Comparison of ENCODE assay signal across 8 mouse cellular contexts in genomic region chr7:16946441-16947348, GRCm38 (mm10). TPM values are rescaled to one million over a fixed set of nuclear protein-coding genes. Genes with fewer than 3 reads are reported as not detected.
DNase-seq lines count a peak whose midpoint lies in the region; ATAC-seq lines count a peak whose summit lies in the region.

No protein-coding gene starts in this region.

- H3K36me3 ChIP-seq in lung, embryonic 16.5 days (ENCODE audit: control insufficient read depth, insufficient read depth, low read length), result no peaks in the 10 kb centered on the region
- no peaks in the 10 kb centered on the region for H3K36me3 ChIP-seq in heart, embryonic 14.5 days (ENCODE audit: control insufficient read depth, insufficient read depth, low read length)
- H3K36me3 ChIP-seq in limb, embryonic 15.5 days, result no peaks in the 10 kb centered on the region
- H3K36me3 ChIP-seq in splenic B cell, adult 2 months (ENCODE audit: control insufficient read depth, insufficient read depth, low read length, poor library complexity, severe bottlenecking), result no peaks in the 10 kb centered on the region

- peaks cover 42% of the 10 kb centered on the region for H3K4me1 ChIP-seq in lung, embryonic 16.5 days (replicated peaks; ENCODE audit: control insufficient read depth, insufficient read depth, low read length)
- H3K4me1 ChIP-seq in heart, embryonic 14.5 days (ENCODE audit: control insufficient read depth in 2 of 2, insufficient read depth in 2 of 2, low read length in 2 of 2), result peaks cover 29 to 43% of the 10 kb centered on the region in 2 experiments
- H3K4me1 ChIP-seq in limb, embryonic 15.5 days, result peaks cover 64% of the 10 kb centered on the region

- no peak for DNase-seq in lung, postnatal 25 days (ENCODE audit: low spot score)
- peak; percentile 83 to 86 for DNase-seq in cerebellum, postnatal 14 days
- peak; percentile 20 for DNase-seq in splenic B cell, adult 2 months (ENCODE audit: low read depth, low spot score)
- no peak for DNase-seq in layer of hippocampus, postnatal 10 days (ENCODE audit: low spot score in 2 of 2)

- no peak overlapping the region for H3K27ac ChIP-seq in lung, embryonic 16.5 days (ENCODE audit: low read length)
- H3K27ac ChIP-seq in heart, embryonic 14.5 days (replicated peaks in 1 of 2; ENCODE audit: control insufficient read depth in 1 of 2, insufficient read depth in 1 of 2, low read depth in 2 of 2, low read length in 2 of 2), result no peak overlapping the region
- H3K27ac ChIP-seq in limb, embryonic 15.5 days, result peak overlapping the region; percentile 67

- no peaks in the 10 kb centered on the region for H3K9me3 ChIP-seq in lung, embryonic 16.5 days (ENCODE audit: control insufficient read depth, low read length)
- H3K9me3 ChIP-seq in heart, embryonic 14.5 days (ENCODE audit: control insufficient read depth, low read length), result no peaks in the 10 kb centered on the region
- H3K9me3 ChIP-seq in limb, embryonic 15.5 days, result no peaks in the 10 kb centered on the region

- ATAC-seq in lung, embryonic 16.5 days (ENCODE audit: low read depth), result no peak
- no peak for ATAC-seq in heart, embryonic 14.5 days (ENCODE audit: insufficient number of reproducible peaks, insufficient read depth, low FRiP score, low read depth)
- no peak for ATAC-seq in limb, embryonic 15.5 days (ENCODE audit: insufficient number of reproducible peaks, low FRiP score, low TSS enrichment, low read depth)
- ATAC-seq in granulocyte monocyte progenitor cell, adult 5-6 weeks (replicated peaks; ENCODE audit: poor library complexity, severe bottlenecking), result no peak

- H3K4me3 ChIP-seq in lung, embryonic 16.5 days (ENCODE audit: low read length), result peak overlapping the region; percentile 41
- H3K4me3 ChIP-seq in heart, embryonic 14.5 days (ENCODE audit: control insufficient read depth in 1 of 2, insufficient read depth in 1 of 2, low read depth in 1 of 2, low read length in 2 of 2), result peak overlapping the region; percentile 34 to 43
- H3K4me3 ChIP-seq in limb, embryonic 15.5 days, result peak overlapping the region; percentile 64

- peak overlapping the region; percentile 60 for H3K4me2 ChIP-seq in lung, embryonic 16.5 days (ENCODE audit: low read depth, low read length)
- peak overlapping the region; percentile 77 for H3K4me2 ChIP-seq in heart, embryonic 14.5 days (ENCODE audit: low read length)
- H3K4me2 ChIP-seq in limb, embryonic 15.5 days, result peak overlapping the region; percentile 81

- H3K27me3 ChIP-seq in lung, embryonic 16.5 days (ENCODE audit: control insufficient read depth, insufficient read depth, low read depth, low read length), result peaks cover 25% of the 10 kb centered on the region
- peaks cover 42% of the 10 kb centered on the region for H3K27me3 ChIP-seq in heart, embryonic 14.5 days (ENCODE audit: control insufficient read depth, insufficient read depth, low read length)
- peaks cover 48% of the 10 kb centered on the region for H3K27me3 ChIP-seq in limb, embryonic 15.5 days
- H3K27me3 ChIP-seq in splenic B cell, adult 2 months (ENCODE audit: control insufficient read depth, insufficient read depth, low read length, poor library complexity, severe bottlenecking), result no peaks in the 10 kb centered on the region

- WGBS in lung, embryonic 16.5 days, result 5% methylated on average over 53 of the region's 53 CpGs
- WGBS in heart, embryonic 14.5 days, result 4% methylated on average over 52 of the region's 53 CpGs
- 10% methylated on average over 53 of the region's 53 CpGs for WGBS in limb, embryonic 15.5 days

- H3K9ac ChIP-seq in lung, embryonic 16.5 days (ENCODE audit: low read length), result peak overlapping the region; percentile 52
- peak overlapping the region; percentile 57 for H3K9ac ChIP-seq in heart, embryonic 14.5 days (ENCODE audit: low read length)
- H3K9ac ChIP-seq in limb, embryonic 15.5 days, result peak overlapping the region; percentile 18

RNA-seq across cellular contexts. Expression of gene Pnmal2, which starts 2.2 kb away (rescaled TPM):
- polyA plus RNA-seq in lung, embryonic 16.5 days (2015; fragmentation: Nextera tagmentation; extraction: Ambion mirVana), result 5.1 and 5.5 TPM in 2 replicates
- 2.8 TPM in 2 replicates for polyA plus RNA-seq in heart, embryonic 14.5 days (2014; fragmentation: Nextera tagmentation; extraction: Ambion mirVana)
- polyA plus RNA-seq in limb, embryonic 15.5 days (2015; fragmentation: Nextera tagmentation; extraction: Ambion mirVana), result 20.2 and 31.1 TPM in 2 replicates
- 100 to 1,000 TPM; 229 to 232 TPM for total RNA-seq in layer of hippocampus, postnatal 10 days (2021)
- total RNA-seq in granulocyte monocyte progenitor cell, adult 5-6 weeks (2014; fragmentation: Nextera tagmentation), result not detected in 2 replicates
- total RNA-seq in granulocyte monocyte progenitor cell, adult 5-6 weeks (2017), result 0.04 TPM in 1 of 2 replicates, not detected in the other

RNA-seq across cellular contexts. Expression of gene Pnmal1, which starts 12.8 kb away (rescaled TPM):
- 0.20 and 0.49 TPM in 2 replicates for polyA plus RNA-seq in lung, embryonic 16.5 days (2015; fragmentation: Nextera tagmentation; extraction: Ambion mirVana)
- 0.04 and 0.45 TPM in 2 replicates for polyA plus RNA-seq in heart, embryonic 14.5 days (2014; fragmentation: Nextera tagmentation; extraction: Ambion mirVana)
- 0.33 and 0.50 TPM in 2 replicates for polyA plus RNA-seq in limb, embryonic 15.5 days (2015; fragmentation: Nextera tagmentation; extraction: Ambion mirVana)
- 10 to 100 TPM; 59.8 to 62.2 TPM for total RNA-seq in layer of hippocampus, postnatal 10 days (2021)
- total RNA-seq in granulocyte monocyte progenitor cell, adult 5-6 weeks (2014; fragmentation: Nextera tagmentation), result not detected in 2 replicates
- not detected in 2 replicates for total RNA-seq in granulocyte monocyte progenitor cell, adult 5-6 weeks (2017)

RNA-seq across cellular contexts. Expression of gene Calm3, which starts 22.8 kb away (rescaled TPM):
- polyA plus RNA-seq in lung, embryonic 16.5 days (2015; fragmentation: Nextera tagmentation; extraction: Ambion mirVana), result 116 and 118 TPM in 2 replicates
- 119 and 152 TPM in 2 replicates for polyA plus RNA-seq in heart, embryonic 14.5 days (2014; fragmentation: Nextera tagmentation; extraction: Ambion mirVana)
- polyA plus RNA-seq in limb, embryonic 15.5 days (2015; fragmentation: Nextera tagmentation; extraction: Ambion mirVana), result 85.8 and 99.4 TPM in 2 replicates
- 1,000 to 10,000 TPM; 2,090 to 2,190 TPM for total RNA-seq in layer of hippocampus, postnatal 10 days (2021)
- total RNA-seq in granulocyte monocyte progenitor cell, adult 5-6 weeks (2014; fragmentation: Nextera tagmentation), result 188 and 246 TPM in 2 replicates
- total RNA-seq in granulocyte monocyte progenitor cell, adult 5-6 weeks (2017), result 463 and 465 TPM in 2 replicates

RNA-seq across cellular contexts. Expression of gene Gm42372, which starts 36.2 kb away (rescaled TPM):
- polyA plus RNA-seq in lung, embryonic 16.5 days (2015; fragmentation: Nextera tagmentation; extraction: Ambion mirVana), result 0.15 and 0.29 TPM in 2 replicates
- 0.08 and 0.12 TPM in 2 replicates for polyA plus RNA-seq in heart, embryonic 14.5 days (2014; fragmentation: Nextera tagmentation; extraction: Ambion mirVana)
- 0.14 and 0.20 TPM in 2 replicates for polyA plus RNA-seq in limb, embryonic 15.5 days (2015; fragmentation: Nextera tagmentation; extraction: Ambion mirVana)
- total RNA-seq in layer of hippocampus, postnatal 10 days (2021), result 10 to 100 TPM; 42.9 to 44.8 TPM
- 0.09 TPM in 1 of 2 replicates, not detected in the other for total RNA-seq in granulocyte monocyte progenitor cell, adult 5-6 weeks (2014; fragmentation: Nextera tagmentation)
- 0.04 TPM in 1 of 2 replicates, not detected in the other for total RNA-seq in granulocyte monocyte progenitor cell, adult 5-6 weeks (2017)

RNA-seq across cellular contexts. Expression of gene Ptgir, which starts 40.4 kb away (rescaled TPM):
- 2.6 and 2.8 TPM in 2 replicates for polyA plus RNA-seq in lung, embryonic 16.5 days (2015; fragmentation: Nextera tagmentation; extraction: Ambion mirVana)
- 0.38 and 0.57 TPM in 2 replicates for polyA plus RNA-seq in heart, embryonic 14.5 days (2014; fragmentation: Nextera tagmentation; extraction: Ambion mirVana)
- 4.0 and 5.1 TPM in 2 replicates for polyA plus RNA-seq in limb, embryonic 15.5 days (2015; fragmentation: Nextera tagmentation; extraction: Ambion mirVana)
- not detected for total RNA-seq in layer of hippocampus, postnatal 10 days (2021)
- total RNA-seq in granulocyte monocyte progenitor cell, adult 5-6 weeks (2014; fragmentation: Nextera tagmentation), result 1.1 and 1.2 TPM in 2 replicates
- total RNA-seq in granulocyte monocyte progenitor cell, adult 5-6 weeks (2017), result 2.2 and 2.6 TPM in 2 replicates

Comparison
In these comparisons a context has a peak if more than half of its experiments do, and no peak if none do; other contexts are left out.
1. DNase-seq: peak in cerebellum, postnatal 14 days (2 of 2) and splenic B cell, adult 2 months (single experiment); none in lung, postnatal 25 days (single experiment) and layer of hippocampus, postnatal 10 days (0 of 2).
2. Peak in every context shown above with its lines, with median percentiles within 50 percentile points of each other: H3K4me2 ChIP-seq, H3K4me3 ChIP-seq and H3K9ac ChIP-seq.